Mouse (Mus musculus): Measurements from ENCODE around the gene H2al2a.

DNA sequence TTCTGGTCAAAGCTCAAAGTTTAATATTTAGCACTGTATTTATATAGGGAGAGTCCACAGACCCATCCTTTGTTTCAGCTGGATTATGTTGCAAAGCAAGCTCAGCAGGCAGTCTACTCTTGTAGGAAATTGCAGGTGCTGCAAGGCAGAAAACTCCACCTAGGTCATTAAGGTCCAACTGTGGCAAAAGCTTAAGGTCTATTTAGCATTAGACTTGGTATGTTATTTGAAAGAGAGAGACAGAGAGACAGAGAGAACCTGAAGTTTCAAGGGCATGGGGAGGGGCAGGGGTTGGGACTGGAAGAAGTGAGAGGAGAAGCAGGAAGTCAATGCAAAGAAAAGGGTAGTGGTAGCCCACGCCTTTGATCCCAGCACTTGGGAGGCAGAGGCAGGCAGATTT is 14.0 kb downstream of the H2al2a start:
- TF ChIP-seq MAFK (IDR thresholded peaks at IDR 0.05; ENCODE audit: insufficient read depth, low read depth, low read length) (no peak), CHD2 (IDR thresholded peaks at IDR 0.05; ENCODE audit: low read depth, low read length) (0 out of 2 replicates have a peak, but pooled peaks have one; percentile 45), ZC3H11A (IDR thresholded peaks at IDR 0.05; ENCODE audit: borderline replicate concordance, low read depth, low read length) (no peak)

All from ES-E14 (cell line).